Mouse (Mus musculus) erythroblast, embryonic 14.5 days (primary cell): Measurements from ENCODE around the gene Svs1. TPM values are rescaled to one million over a fixed set of nuclear protein-coding genes. Genes with fewer than 3 reads are reported as not detected.
"Not testable (repeated sequence)": the region's sequence is repeated elsewhere in the genome, so short reads cannot be mapped to it uniquely, and the experiment has no call there.

ENCODE experiments used
- H3K27me3 ChIP-seq: 2 replicates; pipeline ENCODE4 v1.6.1; 2012; ENCODE audit warnings: inconsistent platforms; ENCODE audit not compliant: control insufficient read depth
- H3K36me3 ChIP-seq: 2 replicates; pipeline ENCODE4 v1.6.1; 2012; ENCODE audit warnings: mild to moderate bottlenecking, inconsistent platforms; ENCODE audit not compliant: control insufficient read depth
- H3K4me1 ChIP-seq: 2 replicates; pipeline ENCODE4 v1.6.1; 2012; ENCODE audit warnings: inconsistent platforms; ENCODE audit not compliant: control insufficient read depth
- H3K4me3 ChIP-seq: replicated peaks from 2 replicates; pipeline ENCODE3; 2012; ENCODE audit warnings: moderate library complexity, mild to moderate bottlenecking, inconsistent platforms
- H3K9me3 ChIP-seq: 2 replicates; pipeline ENCODE4 v1.6.1; 2012; ENCODE audit warnings: low read length, inconsistent platforms, mixed read lengths; ENCODE audit not compliant: control insufficient read depth
- GATA1 ChIP-seq: IDR thresholded peaks from 2 replicates; pipeline ENCODE4 v1.6.1; 2012; ENCODE audit warnings: low read length, inconsistent platforms, mixed read lengths
- TAL1 ChIP-seq: IDR thresholded peaks from 3 replicates; pipeline ENCODE4 v1.6.1; 2012; ENCODE audit warnings: low read length, inconsistent platforms, mixed read lengths
- polyA plus RNA-seq: library from polyadenylated mRNA; stranded (reverse); fragments of >175 nt; gene quantifications from 2 replicates; pipeline ENCODE4 v1.2.3, GENCODE M21; 2012

The Svs1 gene
- polyA plus RNA-seq: not detected in 2 replicates

GRCm38 (mm10) chr6:48986444-48986990, at the start of gene Svs1:
TSS of gene Svs1 (plus strand) at chr6:48986861.
- Histone ChIP-seq H3K4me1 (no peaks in the 10 kb centered on the region), H3K27me3 (no peaks in the 10 kb centered on the region), H3K36me3 (no peaks in the 10 kb centered on the region), H3K4me3 (no peak within 1 kb of the TSS), H3K9me3 (no peaks in the 10 kb centered on the region)
- TF ChIP-seq TAL1: no peak
- TF ChIP-seq GATA1: no peak

GRCm38 (mm10) chr6:48949596-48949995, 37.1 kb upstream of the Svs1 start:
- Histone ChIP-seq H3K9me3 (peaks cover 1% of the 10 kb centered on the region), H3K27me3 (no peaks in the 10 kb centered on the region), H3K4me3 (no peak overlapping the region), H3K36me3 (no peaks in the 10 kb centered on the region), H3K4me1 (no peaks in the 10 kb centered on the region)
- no peak for TF ChIP-seq TAL1
- TF ChIP-seq GATA1: no peak

GRCm38 (mm10) chr6:48950676-48951075, 36.0 kb upstream of the Svs1 start:
- H3K27me3 ChIP-seq: no peaks in the 10 kb centered on the region
- TF ChIP-seq TAL1: no peak
- no peak for TF ChIP-seq GATA1
- H3K4me3 ChIP-seq: no peak overlapping the region
- H3K9me3 ChIP-seq: no peaks in the 10 kb centered on the region
- no peaks in the 10 kb centered on the region for H3K4me1 ChIP-seq
- H3K36me3 ChIP-seq: no peaks in the 10 kb centered on the region

GRCm38 (mm10) chr6:48951630-48952029, 35.0 kb upstream of the Svs1 start:
- no peaks in the 10 kb centered on the region for H3K36me3 ChIP-seq
- H3K4me3 ChIP-seq: no peak overlapping the region
- no peaks in the 10 kb centered on the region for H3K4me1 ChIP-seq
- H3K27me3 ChIP-seq: no peaks in the 10 kb centered on the region
- TF ChIP-seq GATA1 (no peak), TAL1 (no peak)
- no peaks in the 10 kb centered on the region for H3K9me3 ChIP-seq

- Histone ChIP-seq H3K9me3 (no peaks in the 10 kb centered on the region), H3K27me3 (no peaks in the 10 kb centered on the region), H3K4me3 (no peak overlapping the region), H3K36me3 (no peaks in the 10 kb centered on the region), H3K4me1 (no peaks in the 10 kb centered on the region)
- no peak for TF ChIP-seq TAL1
- TF ChIP-seq GATA1: no peak
Measured at GRCm38 (mm10) chr6:48953220-48953619, 33.4 kb upstream of the Svs1 start.

GRCm38 (mm10) chr6:48954211-48954610, 32.5 kb upstream of the Svs1 start:
- H3K4me3 ChIP-seq: no peak overlapping the region
- no peaks in the 10 kb centered on the region for H3K36me3 ChIP-seq
- H3K9me3 ChIP-seq: no peaks in the 10 kb centered on the region
- H3K4me1 ChIP-seq: no peaks in the 10 kb centered on the region
- TF ChIP-seq TAL1 (no peak), GATA1 (no peak)
- no peaks in the 10 kb centered on the region for H3K27me3 ChIP-seq

DNA sequence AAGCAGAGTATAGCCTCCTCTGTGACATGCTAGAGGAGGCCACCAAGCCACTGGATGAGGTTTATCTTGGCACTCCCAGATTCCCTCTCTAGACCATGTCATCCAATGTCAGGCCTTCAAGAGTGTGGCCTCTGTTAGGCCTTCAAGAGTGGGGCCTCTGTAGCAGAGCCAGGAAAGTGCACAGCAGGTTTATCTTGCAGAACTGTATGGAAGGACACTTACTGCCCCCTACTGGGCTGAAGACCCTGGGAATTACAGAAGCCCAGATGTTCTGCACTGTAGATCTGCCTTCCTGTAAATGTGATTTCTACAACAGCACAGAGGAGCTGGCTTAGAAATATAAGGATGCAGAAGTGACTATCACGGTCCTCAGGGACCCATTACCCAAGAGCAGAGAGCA, 31.7 kb upstream of the Svs1 start:
- Histone ChIP-seq H3K27me3 (no peaks in the 10 kb centered on the region), H3K36me3 (no peaks in the 10 kb centered on the region), H3K9me3 (no peaks in the 10 kb centered on the region), H3K4me3 (no peak overlapping the region), H3K4me1 (no peaks in the 10 kb centered on the region)
- TF ChIP-seq GATA1: no peak
- TF ChIP-seq TAL1: no peak

GRCm38 (mm10) chr6:48956785-48957184, 29.9 kb upstream of the Svs1 start:
- Histone ChIP-seq H3K27me3 (no peaks in the 10 kb centered on the region), H3K4me1 (no peaks in the 10 kb centered on the region), H3K4me3 (no peak overlapping the region), H3K9me3 (no peaks in the 10 kb centered on the region), H3K36me3 (no peaks in the 10 kb centered on the region)
- TF ChIP-seq GATA1: no peak
- no peak for TF ChIP-seq TAL1

- no peaks in the 10 kb centered on the region for H3K4me1 ChIP-seq
- no peak overlapping the region for H3K4me3 ChIP-seq
- no peaks in the 10 kb centered on the region for H3K36me3 ChIP-seq
- H3K9me3 ChIP-seq: no peaks in the 10 kb centered on the region
- TF ChIP-seq GATA1: no peak
- TF ChIP-seq TAL1: no peak
- no peaks in the 10 kb centered on the region for H3K27me3 ChIP-seq
Measured at GRCm38 (mm10) chr6:48958053-48958452, 28.6 kb upstream of the Svs1 start.

DNA sequence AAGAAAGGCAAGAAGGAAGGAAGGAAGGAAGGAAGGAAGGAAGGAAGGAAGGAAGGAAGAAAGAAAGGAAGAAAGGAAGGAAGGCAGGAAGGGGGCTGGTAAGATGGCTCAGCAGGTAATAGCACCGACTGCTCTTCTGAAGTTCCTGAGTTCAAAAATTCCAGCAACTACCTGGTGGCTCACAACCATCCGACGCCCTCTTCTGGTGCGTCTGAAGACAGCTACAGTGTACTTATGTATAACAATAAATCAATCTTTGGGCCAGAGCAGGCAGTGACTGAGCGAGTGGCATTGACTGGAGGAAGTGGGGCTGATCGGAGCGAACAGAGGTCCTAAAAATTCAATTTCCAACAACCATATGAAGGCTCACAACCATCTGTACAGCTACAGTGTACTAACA, 27.5 kb upstream of the Svs1 start:
- not testable (repeated sequence) for H3K4me3 ChIP-seq, H3K27me3 ChIP-seq, H3K4me1 ChIP-seq, H3K9me3 ChIP-seq, H3K36me3 ChIP-seq

GRCm38 (mm10) chr6:48966696-48967095, 20.0 kb upstream of the Svs1 start:
- H3K36me3 ChIP-seq, H3K27me3 ChIP-seq, H3K9me3 ChIP-seq, H3K4me3 ChIP-seq, H3K4me1 ChIP-seq: not testable (repeated sequence)
